Mouse (Mus musculus) adrenal gland, postnatal 0 days (tissue): ENCODE results near the gene Zfp708. TPM values are rescaled to one million over a fixed set of nuclear protein-coding genes. Genes with fewer than 3 reads are reported as not detected.

Experiments
- polyA plus RNA-seq: library from polyadenylated mRNA; unstranded; fragments of >200 nt; fragmentation: Nextera tagmentation; extraction: Ambion mirVana; gene quantifications from 2 replicates; pipeline ENCODE4 v1.2.1, GENCODE M21; 2015

Gene Zfp708
- 3.9 and 6.4 TPM in 2 replicates for polyA plus RNA-seq

GRCm38 (mm10) chr13:67097876-67098275 is at the start of gene Zfp708:
Zfp708 (minus strand) TSS chr13:67097976.

GRCm38 (mm10) chr13:67121360-67121759 is 23.6 kb upstream of the Zfp708 start, which contains the start of gene Zfp759:
Zfp759 (plus strand) TSS chr13:67121660.

GRCm38 (mm10) chr13:67116163-67116562 is 18.4 kb upstream of the Zfp708 start, which contains the start of gene Rslcan18:
Rslcan18 (minus strand) TSS chr13:67116263.

GRCm38 (mm10) chr13:67108194-67108820 is 10.5 kb upstream of the Zfp708 start, which contains the start of gene Gm28557:
Gm28557 (minus strand) TSS chr13:67108604.

GRCm38 (mm10) chr13:67060786-67061358 is 36.9 kb downstream of the Zfp708 start, which contains the start of gene Zfp712:
Zfp712 (minus strand) TSS chr13:67061170.

Other genes starting within 250 kb of the Zfp708 start
- 0.75 and 1.4 TPM in 2 replicates for gene Gm10767, start 193.1 kb downstream of the Zfp708 start, polyA plus RNA-seq
- gene Zfp712, start 36.8 kb downstream of the Zfp708 start, polyA plus RNA-seq = 2.0 TPM in 2 replicates
- 2.5 and 3.9 TPM in 2 replicates for gene Gm28557, start 10.6 kb upstream of the Zfp708 start, polyA plus RNA-seq
- 0.08 and 0.36 TPM in 2 replicates for gene Rslcan18, start 18.3 kb upstream of the Zfp708 start, polyA plus RNA-seq
- gene Zfp759, start 23.7 kb upstream of the Zfp708 start, polyA plus RNA-seq = 1.7 and 2.7 TPM in 2 replicates
- gene Rsl1, start 75.2 kb upstream of the Zfp708 start, polyA plus RNA-seq = 5.3 and 7.5 TPM in 2 replicates
- gene Zfp455, start 96.5 kb upstream of the Zfp708 start, polyA plus RNA-seq = 1.8 and 1.9 TPM in 2 replicates
- gene Zfp458, start 180.5 kb upstream of the Zfp708 start, polyA plus RNA-seq = 0.96 and 1.4 TPM in 2 replicates
- 0.44 and 0.83 TPM in 2 replicates for gene Zfp457, start 208.5 kb upstream of the Zfp708 start, polyA plus RNA-seq
- gene Zfp595, start 234.6 kb upstream of the Zfp708 start, polyA plus RNA-seq = 1.1 and 2.0 TPM in 2 replicates